Mouse (Mus musculus) liver, embryonic 14 days (tissue): Measurements from ENCODE around the gene Olfr414. TPM values are rescaled to one million over a fixed set of nuclear protein-coding genes. Genes with fewer than 3 reads are reported as not detected.

Experiments
- polyA plus RNA-seq: library from polyadenylated mRNA; depleted of rRNA; stranded (reverse); fragments of >200 nt; gene quantifications from 2 replicates; pipeline ENCODE4 v1.2.3, GENCODE M21; 2012; rRNA removed

Gene Olfr414
- 0.03 and 0.05 TPM in 2 replicates for polyA plus RNA-seq

GRCm38 (mm10) chr1:174423764-174424163, at the start of gene Olfr414:
Olfr414 (plus strand) TSS chr1:174424064.

DNA sequence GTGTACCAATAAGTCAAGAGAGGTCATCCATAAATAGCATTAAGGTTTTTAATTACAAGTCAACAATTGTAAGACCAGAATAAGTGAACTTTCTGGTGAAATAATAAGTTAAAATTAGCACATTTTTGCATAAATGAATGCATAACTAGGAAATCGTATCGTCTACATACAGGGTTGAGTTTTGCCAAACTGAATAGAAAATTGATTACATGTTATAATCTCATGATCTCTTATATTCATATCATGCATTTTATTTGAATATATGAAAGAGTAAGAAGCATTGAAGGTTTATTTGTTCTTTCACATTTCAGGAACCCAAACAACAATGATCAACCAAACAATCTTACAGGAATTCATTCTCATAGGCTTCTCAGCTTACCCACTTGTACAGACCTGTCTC, 33.1 kb upstream of the Olfr414 start, which contains the start of gene Olfr248:
Olfr248 (plus strand) TSS at position 301 of the 400 bp plus-strand sequence.

DNA sequence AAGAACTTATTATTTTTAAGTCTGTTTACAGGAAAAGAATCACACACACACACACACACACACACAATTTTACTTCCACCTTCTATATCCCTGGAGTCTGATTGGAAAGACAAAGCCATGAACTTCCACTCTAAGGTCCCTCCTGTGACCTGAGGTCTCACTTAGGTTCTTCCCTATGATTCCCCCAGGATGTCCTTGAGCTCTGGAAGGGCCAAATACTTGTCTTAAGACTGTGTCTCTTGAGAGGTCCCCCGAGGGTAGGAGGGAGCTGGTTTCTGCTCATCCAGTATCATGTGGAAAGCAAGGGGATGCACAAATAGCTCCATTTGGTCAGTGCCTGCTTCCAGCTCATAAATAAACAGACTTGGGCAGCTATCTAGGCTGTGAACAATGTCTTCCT, 17.9 kb downstream of the Olfr414 start, which contains the start of gene Olfr220:
Olfr220 (plus strand) TSS at position 301 of the 400 bp plus-strand sequence.

Other genes starting within 250 kb of the Olfr414 start
- gene Olfr419, start 172.0 kb upstream of the Olfr414 start, polyA plus RNA-seq = not detected in 2 replicates
- gene Mptx1, start 93.5 kb upstream of the Olfr414 start, polyA plus RNA-seq = not detected in 2 replicates
- 0.01 TPM in 1 of 2 replicates, not detected in the other for gene Olfr417, start 58.9 kb upstream of the Olfr414 start, polyA plus RNA-seq
- gene Olfr248, start 33.0 kb upstream of the Olfr414 start, polyA plus RNA-seq = not detected in 2 replicates
- not detected in 2 replicates for gene Olfr220, start 18.0 kb downstream of the Olfr414 start, polyA plus RNA-seq
- gene Fmn2, start 77.8 kb downstream of the Olfr414 start, polyA plus RNA-seq = 0.01 and 0.03 TPM in 2 replicates